Comparison of ENCODE assay signal across 9 mouse cellular contexts in genomic region chr2:153045884-153046299, GRCm38 (mm10). TPM values are rescaled to one million over a fixed set of nuclear protein-coding genes. Genes with fewer than 3 reads are reported as not detected.
DNase-seq lines count a peak whose midpoint lies in the region; ATAC-seq lines count a peak whose summit lies in the region.
"Had no signal": no experiment of that assay in that cellular context is flagged by ENCODE, and none has a peak within 500 bp of the region (broad histone marks: within the 10 kb centered on the region; RNA-seq: fewer than 3 reads in every experiment).

No protein-coding gene starts in this region.

- no peak overlapping the region for H3K4me3 ChIP-seq in liver, embryonic 12.5 days
- no peak overlapping the region for H3K4me3 ChIP-seq in hindbrain, embryonic 13.5 days
- H3K4me3 ChIP-seq: liver, embryonic 13.5 days had no signal

- ATAC-seq in liver, embryonic 12.5 days, result no peak
- ATAC-seq in hindbrain, embryonic 13.5 days (ENCODE audit: low FRiP score), result peak; percentile 33; the same call in 1 of the 2 replicates
- ATAC-seq in activated CD4-positive, CD25-positive, alpha-beta regulatory T cell, adult 4 months, result no peak

- no peaks in the 10 kb centered on the region for H3K4me1 ChIP-seq in liver, embryonic 12.5 days
- peaks cover 44% of the 10 kb centered on the region for H3K4me1 ChIP-seq in hindbrain, embryonic 13.5 days (replicated peaks)
- H3K4me1 ChIP-seq: liver, embryonic 13.5 days had no signal

- whole genome bisulfite sequencing in liver, embryonic 12.5 days (ENCODE audit: insufficient replicate concordance), result 10% methylated on average over 8 of the region's 8 CpGs
- 31% methylated on average over 8 of the region's 8 CpGs for WGBS in hindbrain, embryonic 13.5 days

- peak; percentile 45 for DNase-seq in liver
- peak; percentile 67 for DNase-seq in cerebellum, postnatal 25 days
- DNase-seq in right cerebral cortex, postnatal 4 days, result peak; percentile 51
- no peak for DNase-seq in gastrocnemius, adult 8-10 months (ENCODE audit: low spot score in 2 of 2)
- DNase-seq in embryo, embryonic 10 days (ENCODE audit: low spot score), result no peak
- DNase-seq: liver, embryonic 13.5 days had no signal

- H3K36me3 ChIP-seq in liver, embryonic 12.5 days, result no peaks in the 10 kb centered on the region
- H3K36me3 ChIP-seq in hindbrain, embryonic 13.5 days, result no peaks in the 10 kb centered on the region
- H3K36me3 ChIP-seq: liver, embryonic 13.5 days had no signal

- peaks cover 14% of the 10 kb centered on the region; the same call in 1 of the 2 replicates for H3K27me3 ChIP-seq in liver, embryonic 12.5 days (replicated peaks)
- H3K27me3 ChIP-seq in hindbrain, embryonic 13.5 days, result peaks cover 3% of the 10 kb centered on the region; the same call in 1 of the 2 replicates

- H3K9ac ChIP-seq in liver, embryonic 12.5 days, result no peak overlapping the region
- H3K9ac ChIP-seq in hindbrain, embryonic 13.5 days, result peak overlapping the region; percentile 29; the same call in 1 of the 2 replicates
- H3K9ac ChIP-seq: liver, embryonic 13.5 days had no signal

- H3K4me2 ChIP-seq in liver, embryonic 12.5 days, result no peak overlapping the region
- H3K4me2 ChIP-seq in hindbrain, embryonic 13.5 days, result no peak overlapping the region
- H3K4me2 ChIP-seq: liver, embryonic 13.5 days had no signal

- H3K27ac ChIP-seq in liver, embryonic 12.5 days, result no peak overlapping the region
- peak overlapping the region; percentile 80 for H3K27ac ChIP-seq in hindbrain, embryonic 13.5 days
- H3K27ac ChIP-seq: liver, embryonic 13.5 days had no signal

- H3K9me3 ChIP-seq in liver, embryonic 12.5 days (replicated peaks), result no peaks in the 10 kb centered on the region
- H3K9me3 ChIP-seq in hindbrain, embryonic 13.5 days, result no peaks in the 10 kb centered on the region
- H3K9me3 ChIP-seq: liver, embryonic 13.5 days had no signal

RNA-seq across cellular contexts. Expression of gene Xkr7, which starts 14.2 kb away (rescaled TPM):
- polyA plus RNA-seq in liver, embryonic 12.5 days (2016; fragmentation: Nextera tagmentation; extraction: Ambion mirVana), result not detected in 2 replicates
- 1.7 and 2.0 TPM in 2 replicates for polyA plus RNA-seq in hindbrain, embryonic 13.5 days (2015; fragmentation: Nextera tagmentation; extraction: Ambion mirVana)
- polyA plus RNA-seq in activated CD4-positive, CD25-positive, alpha-beta regulatory T cell, adult 4 months (2017; shearing (Covaris generic)), result not detected
- not detected for total RNA-seq in gastrocnemius, adult 8-10 months (2022)
- polyA plus RNA-seq: liver, embryonic 13.5 days had no signal

RNA-seq across cellular contexts. Expression of gene Ccm2l, which starts 19.9 kb away (rescaled TPM):
- polyA plus RNA-seq in liver, embryonic 12.5 days (2016; fragmentation: Nextera tagmentation; extraction: Ambion mirVana), result 2.1 and 2.6 TPM in 2 replicates
- polyA plus RNA-seq in hindbrain, embryonic 13.5 days (2015; fragmentation: Nextera tagmentation; extraction: Ambion mirVana), result 1.3 and 1.9 TPM in 2 replicates
- not detected for polyA plus RNA-seq in activated CD4-positive, CD25-positive, alpha-beta regulatory T cell, adult 4 months (2017; shearing (Covaris generic))
- total RNA-seq in gastrocnemius, adult 8-10 months (2022), result 1 to 10 TPM; 2.6 to 3.3 (median 2.8) TPM

RNA-seq across cellular contexts. Expression of gene Pdrg1, which starts 30.7 kb away (rescaled TPM):
- polyA plus RNA-seq in liver, embryonic 12.5 days (2016; fragmentation: Nextera tagmentation; extraction: Ambion mirVana), result 55.2 and 56.2 TPM in 2 replicates
- polyA plus RNA-seq in hindbrain, embryonic 13.5 days (2015; fragmentation: Nextera tagmentation; extraction: Ambion mirVana), result 189 and 197 TPM in 2 replicates
- 100 to 1,000 TPM; 159 to 185 TPM for polyA plus RNA-seq in activated CD4-positive, CD25-positive, alpha-beta regulatory T cell, adult 4 months (2017; shearing (Covaris generic))
- 10 to 100 TPM; 71.5 to 83.6 (median 81.3) TPM for total RNA-seq in gastrocnemius, adult 8-10 months (2022)

Comparison
In these comparisons a context has a peak if more than half of its experiments do, and no peak if none do; other contexts are left out.
1. DNase-seq: peak in liver (single experiment), cerebellum, postnatal 25 days (2 of 2) and right cerebral cortex, postnatal 4 days (single experiment); none in gastrocnemius, adult 8-10 months (0 of 2) and embryo, embryonic 10 days (single experiment).